Mouse (Mus musculus) layer of hippocampus, adult 6 months (tissue): ENCODE data around the gene Agtrap. TPM values are rescaled to one million over a fixed set of nuclear protein-coding genes. Genes with fewer than 3 reads are reported as not detected.

Source experiments
- long read RNA-seq, 2 experiments: library from polyadenylated mRNA; unstranded; transcript quantifications; one replicate each; pipeline ENCODE4 v2.0.0; 2019 to 2020
- polyA plus RNA-seq: library from polyadenylated mRNA; unstranded; fragments of <200 nt; fragmentation: Nextera tagmentation; gene quantifications from 2 replicates; pipeline ENCODE4 v1.2.3, GENCODE M21; 2021

Agtrap gene
- 7.8 and 11.2 TPM in 2 replicates for polyA plus RNA-seq
- long read RNA-seq, experiment 1, transcript Agtrap-201 (5 exons, 3,996 nt): major isoform, 23 of 24 reads
- long read RNA-seq, experiment 1, partial matches to known transcripts: 0 of 24 reads
- long read RNA-seq, experiment 1, other reads (novel, unspliced or antisense): 1 of 24 reads
- long read RNA-seq, experiment 2, transcript Agtrap-201 (5 exons, 3,996 nt): major isoform, 45 of 50 reads
- long read RNA-seq, experiment 2, partial matches to known transcripts: 0 of 50 reads
- long read RNA-seq, experiment 2, other reads (novel, unspliced or antisense): 5 of 50 reads

DNA sequence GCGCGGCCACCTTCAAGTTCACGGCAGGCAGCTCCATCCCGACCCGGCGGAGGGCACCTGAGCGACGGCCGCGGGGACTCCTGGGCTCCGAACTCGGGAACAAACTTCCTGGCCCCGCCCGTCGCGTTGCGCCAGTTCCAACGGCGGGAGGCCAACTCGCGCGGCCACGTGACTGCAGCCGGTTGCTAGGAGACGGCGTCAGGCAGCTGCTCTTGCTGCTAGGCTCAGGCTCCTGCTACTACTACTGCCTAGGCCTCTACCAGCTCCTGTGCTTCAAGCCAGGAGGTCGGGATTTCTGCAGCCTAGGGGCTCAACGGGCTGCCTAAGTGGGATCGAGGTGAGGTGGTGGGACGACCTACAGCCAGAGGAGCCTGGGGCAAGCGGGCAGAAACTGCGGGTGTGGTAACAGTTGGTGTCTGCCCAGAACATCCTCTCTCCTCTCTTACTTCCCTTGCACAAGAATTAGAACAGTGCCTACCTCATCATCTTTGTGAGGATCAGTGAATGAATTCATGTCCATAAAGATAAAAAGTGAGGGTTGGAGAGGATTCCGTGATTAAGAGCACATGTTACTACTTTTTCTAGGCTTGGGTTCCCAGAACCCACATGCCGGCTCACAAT, at the start of gene Agtrap:
Gene Agtrap, minus strand, starts transcription at position 125 of the 621 bp plus-strand sequence.

DNA sequence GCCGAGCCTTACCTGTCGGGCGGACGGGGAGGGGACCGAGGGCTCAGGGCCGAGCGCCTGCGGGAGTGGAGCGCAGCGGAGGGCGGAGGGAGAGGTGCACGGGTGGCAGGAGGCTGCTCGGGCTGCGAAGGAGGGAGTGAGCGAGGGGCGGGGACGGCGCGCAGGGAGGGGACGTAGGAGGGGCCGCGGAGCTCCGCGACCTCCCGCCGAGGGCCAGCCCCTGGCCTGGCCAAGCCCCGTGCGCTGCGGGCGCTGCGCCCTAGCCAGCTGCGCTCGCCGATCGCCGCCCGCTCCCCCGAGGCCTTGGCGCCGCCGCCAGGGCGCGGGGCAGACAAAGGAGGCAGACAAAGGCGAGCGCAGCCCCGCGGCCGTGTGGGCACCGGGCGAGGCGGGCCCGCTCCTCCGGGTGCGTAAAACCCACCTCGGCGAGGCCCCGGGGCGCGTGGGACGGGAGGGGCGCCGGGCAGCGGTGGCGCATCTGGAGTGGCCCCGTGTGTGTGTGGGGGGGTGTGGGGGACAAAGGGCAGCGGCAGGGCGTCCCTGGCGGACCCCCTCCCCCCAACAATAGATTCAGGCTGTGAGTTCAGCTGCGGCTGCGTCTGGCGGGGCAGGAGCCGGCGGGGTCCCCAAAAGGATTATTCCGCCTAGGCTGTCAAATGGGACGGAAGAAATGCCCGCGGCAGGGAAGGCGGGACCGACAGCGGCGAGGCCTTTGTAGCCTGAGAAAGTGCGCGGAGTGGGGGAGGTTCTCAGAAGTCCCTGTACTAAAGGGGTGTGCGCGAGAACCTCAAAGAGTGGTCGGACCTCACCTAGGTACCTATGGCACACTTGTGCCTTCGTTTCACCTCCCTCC, 43.0 kb upstream of the Agtrap start, which contains the start of gene Draxin:
Gene Draxin, minus strand, starts transcription at position 138 of the 853 bp plus-strand sequence.

DNA sequence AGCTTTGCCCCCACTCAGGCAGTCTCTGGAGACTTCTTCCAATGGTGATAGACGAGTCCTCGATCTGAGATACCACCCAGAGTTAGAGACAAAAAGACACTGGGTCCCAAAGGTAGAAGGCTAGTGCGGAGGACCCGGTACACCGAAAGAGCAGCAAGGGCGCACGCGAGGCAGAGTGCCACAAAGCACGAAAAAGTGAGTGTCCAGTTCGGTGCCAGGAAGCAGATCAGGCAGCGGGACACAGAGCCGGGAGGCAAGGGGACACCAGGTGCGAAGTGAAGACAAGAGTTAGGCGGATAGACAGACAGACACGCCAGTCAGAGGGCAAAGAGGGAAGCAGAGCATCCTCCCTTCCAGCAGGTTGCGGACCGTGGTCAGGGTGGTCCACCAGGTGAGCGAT, 42.3 kb upstream of the Agtrap start, which contains the start of gene Mad2l2:
Gene Mad2l2, plus strand, starts transcription at position 252 of the 400 bp plus-strand sequence.

DNA sequence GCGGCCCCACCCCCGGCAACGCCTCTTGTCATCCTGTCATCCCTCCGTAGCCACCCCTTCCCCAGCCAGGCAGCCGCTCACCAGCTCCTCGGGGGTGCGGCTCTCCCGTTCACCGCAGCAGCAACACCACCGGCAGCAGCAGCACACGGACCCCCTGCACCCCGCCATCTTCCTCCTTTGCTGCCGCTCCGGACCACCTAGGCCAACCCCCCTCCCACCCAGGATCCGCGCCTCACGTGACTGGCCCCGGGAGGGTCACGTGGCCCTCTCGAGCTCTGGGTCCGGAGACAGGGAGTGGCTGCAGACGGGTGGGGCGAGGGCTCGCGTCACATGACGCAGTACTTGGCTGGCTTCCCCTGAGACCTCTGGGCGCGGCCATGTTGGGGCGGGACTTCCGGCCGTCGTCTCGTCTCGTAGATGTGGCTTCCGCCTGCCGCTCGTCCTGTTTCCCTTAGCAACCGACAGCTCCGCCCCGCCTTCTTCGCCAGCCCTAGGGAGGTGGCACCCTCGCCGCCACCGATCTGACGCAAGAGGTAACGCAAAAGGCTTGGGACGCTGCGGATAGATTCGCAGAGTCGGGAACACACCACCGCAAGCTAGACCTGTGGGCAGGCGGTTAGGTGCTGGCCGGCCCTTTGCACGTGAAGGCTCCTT, 49.1 kb downstream of the Agtrap start, which contains the start of the genes Clcn6 and Mthfr:
Gene Clcn6, minus strand, starts transcription at position 222 of the 654 bp plus-strand sequence.
Gene Mthfr, plus strand, starts transcription at position 478 of the 654 bp plus-strand sequence.

Other genes starting within 250 kb of the Agtrap start
- 1.6 and 2.1 TPM in 2 replicates for gene Zfp933, start 239.7 kb downstream of the Agtrap start, polyA plus RNA-seq
- 5.2 and 5.8 TPM in 2 replicates for gene Miip, start 219.2 kb downstream of the Agtrap start, polyA plus RNA-seq
- 1.4 and 1.7 TPM in 2 replicates for gene Fv1, start 219.1 kb downstream of the Agtrap start, polyA plus RNA-seq
- gene Mfn2, start 183.3 kb downstream of the Agtrap start, polyA plus RNA-seq: 88.0 and 98.0 TPM in 2 replicates
- 17.2 and 18.9 TPM in 2 replicates for gene Plod1, start 151.3 kb downstream of the Agtrap start, polyA plus RNA-seq
- 3.0 and 3.4 TPM in 2 replicates for gene 2510039O18Rik, start 147.1 kb downstream of the Agtrap start, polyA plus RNA-seq
- gene Nppb, start 102.2 kb downstream of the Agtrap start, polyA plus RNA-seq: not detected in 2 replicates
- gene Nppa, start 87.3 kb downstream of the Agtrap start, polyA plus RNA-seq: 0.28 TPM in 1 of 2 replicates, not detected in the other
- gene Clcn6, start 49.2 kb downstream of the Agtrap start, polyA plus RNA-seq: 10.1 and 11.3 TPM in 2 replicates
- 2.8 and 3.3 TPM in 2 replicates for gene Mthfr, start 49.0 kb downstream of the Agtrap start, polyA plus RNA-seq
- 31.9 and 32.6 TPM in 2 replicates for gene Mad2l2, start 42.4 kb upstream of the Agtrap start, polyA plus RNA-seq
- 0.04 and 0.13 TPM in 2 replicates for gene Draxin, start 42.7 kb upstream of the Agtrap start, polyA plus RNA-seq
- gene Fbxo6, start 64.1 kb upstream of the Agtrap start, polyA plus RNA-seq: 33.2 and 33.5 TPM in 2 replicates
- 137 and 141 TPM in 2 replicates for gene Fbxo44, start 72.5 kb upstream of the Agtrap start, polyA plus RNA-seq
- 129 and 149 TPM in 2 replicates for gene Fbxo2, start 72.6 kb upstream of the Agtrap start, polyA plus RNA-seq
- 12.5 and 15.1 TPM in 2 replicates for gene Disp3, start 199.9 kb upstream of the Agtrap start, polyA plus RNA-seq